In the genomic region with DNA sequence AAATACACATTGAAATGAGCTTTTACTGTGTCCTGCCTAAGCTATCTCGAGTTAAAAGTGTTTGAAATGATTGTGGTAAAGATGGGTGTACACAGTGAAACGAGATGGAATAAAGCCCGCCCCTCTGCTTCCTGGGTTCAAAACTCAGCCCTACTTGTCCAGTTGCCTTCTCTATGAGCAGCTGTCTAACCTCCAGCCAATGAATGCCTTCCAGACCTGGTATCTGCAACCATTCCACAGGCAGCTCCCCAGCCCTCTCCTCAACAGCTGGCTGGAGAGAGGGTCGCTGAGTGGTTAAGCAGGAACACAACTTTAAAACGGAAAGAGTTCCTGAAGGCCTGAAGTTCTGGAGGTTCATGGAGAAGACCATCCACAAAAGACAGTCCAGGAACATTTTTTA, we compare ENCODE assay signal across 27 mouse cellular contexts.
A peak's percentile ranks its signal among the peaks of the same experiment; 100 is the strongest.
DNase-seq lines count a peak whose midpoint lies in the region; ATAC-seq lines count a peak whose summit lies in the region.
"Had no signal": no experiment of that assay in that cellular context is flagged by ENCODE, and none has a peak within 500 bp of the region (broad histone marks: within the 10 kb centered on the region; RNA-seq: fewer than 3 reads in every experiment).

No protein-coding gene starts in this region.

- ATAC-seq in liver, embryonic 13.5 days (ENCODE audit: low read depth): no peak
- no peak for ATAC-seq in liver, embryonic 12.5 days
- ATAC-seq: forebrain, embryonic 14.5 days; inflammation-experienced regulatory T-cells, adult 6 months; Patski had no signal

- H3K4me2 ChIP-seq in liver, embryonic 13.5 days: no peak overlapping the region
- H3K4me2 ChIP-seq in liver, embryonic 12.5 days: no peak overlapping the region
- H3K4me2 ChIP-seq: embryonic facial prominence, embryonic 12.5 days; heart, embryonic 11.5 days; hindbrain, embryonic 14.5 days had no signal

- peak; percentile 83 for DNase-seq in heart, adult 11 months
- no peak for DNase-seq in heart, postnatal 4 days
- DNase-seq in liver, embryonic 13.5 days: no peak
- DNase-seq in testis, postnatal 10 days (ENCODE audit: low spot score): peak; percentile 25
- DNase-seq in testis, postnatal 14 days (ENCODE audit: low spot score): no peak
- DNase-seq in layer of hippocampus, adult 9-11 months: no peak
- DNase-seq: adrenal gland, postnatal 10 days; adrenal gland, postnatal 36 days; B cell, adult 2 months; cerebellum, adult 11 months; cerebellum, adult 2 months; cerebellum, adult 9-11 months; cerebellum, postnatal 25 days; gastrocnemius, postnatal 10 days; gastrocnemius, postnatal 36 days had no signal

- no peak overlapping the region for H3K9ac ChIP-seq in liver, embryonic 13.5 days
- no peak overlapping the region for H3K9ac ChIP-seq in liver, embryonic 12.5 days
- H3K9ac ChIP-seq: embryonic facial prominence, embryonic 12.5 days; embryonic facial prominence, embryonic 15.5 days; forebrain, postnatal 0 days; hindbrain, embryonic 14.5 days had no signal

- WGBS in liver, embryonic 13.5 days (ENCODE audit: insufficient replicate concordance): 68% methylated on average over 5 of the region's 5 CpGs
- WGBS in liver, embryonic 12.5 days (ENCODE audit: insufficient replicate concordance): 66% methylated on average over 5 of the region's 5 CpGs

- H3K4me1 ChIP-seq in liver, embryonic 13.5 days (replicated peaks): peaks cover 68% of the 10 kb centered on the region
- H3K4me1 ChIP-seq in liver, embryonic 12.5 days: peaks cover 67% of the 10 kb centered on the region

- H3K36me3 ChIP-seq in liver, embryonic 13.5 days: no peaks in the 10 kb centered on the region
- H3K36me3 ChIP-seq in liver, embryonic 12.5 days: no peaks in the 10 kb centered on the region
- H3K36me3 ChIP-seq: embryonic facial prominence, embryonic 12.5 days; embryonic facial prominence, embryonic 15.5 days; G1E had no signal

- no peaks in the 10 kb centered on the region for H3K9me3 ChIP-seq in liver, embryonic 13.5 days (replicated peaks)
- H3K9me3 ChIP-seq in liver, embryonic 12.5 days (replicated peaks): peaks cover 9% of the 10 kb centered on the region; the same call in 1 of the 2 replicates
- H3K9me3 ChIP-seq: embryonic facial prominence, embryonic 12.5 days; embryonic facial prominence, embryonic 15.5 days had no signal

- no peak overlapping the region for H3K4me3 ChIP-seq in liver, embryonic 13.5 days (replicated peaks)
- H3K4me3 ChIP-seq in liver, embryonic 12.5 days: no peak overlapping the region
- H3K4me3 ChIP-seq: embryonic facial prominence, embryonic 12.5 days; embryonic facial prominence, embryonic 15.5 days had no signal

- peak overlapping the region; percentile 26; the same call in 1 of the 2 replicates for H3K27ac ChIP-seq in liver, embryonic 13.5 days
- H3K27ac ChIP-seq in liver, embryonic 12.5 days: no peak overlapping the region
- H3K27ac ChIP-seq: hindbrain, embryonic 14.5 days; hindbrain, postnatal 0 days had no signal

- H3K27me3 ChIP-seq in liver, embryonic 13.5 days: peaks cover 3% of the 10 kb centered on the region; the same call in 1 of the 2 replicates
- H3K27me3 ChIP-seq in liver, embryonic 12.5 days (replicated peaks): peaks cover 8% of the 10 kb centered on the region; the same call in 1 of the 2 replicates
- H3K27me3 ChIP-seq: CH12.LX; embryonic facial prominence, embryonic 12.5 days; embryonic facial prominence, embryonic 15.5 days; Patski had no signal

Comparison
In these comparisons a context has a peak if more than half of its experiments do, and no peak if none do; other contexts are left out.
1. DNase-seq: peak in heart, adult 11 months (single experiment) and testis, postnatal 10 days (single experiment); none in heart, postnatal 4 days (single experiment), liver, embryonic 13.5 days (single experiment), testis, postnatal 14 days (single experiment) and layer of hippocampus, adult 9-11 months (single experiment).